Mouse (Mus musculus) MEL (cell line): Measurements from ENCODE around the gene Acer1. TPM values are rescaled to one million over a fixed set of nuclear protein-coding genes. Genes with fewer than 3 reads are reported as not detected.
A peak's percentile ranks its signal among the peaks of the same experiment; 100 is the strongest.

ENCODE experiments used
- DNase-seq: peaks from one replicate; pipeline ENCODE4 v3.0.0; 2011; ENCODE audit warnings: low read depth, low spot score
- H3K27ac ChIP-seq: 2 replicates; pipeline ENCODE4 v1.5.1; 2012; ENCODE audit warnings: low read depth, mild to moderate bottlenecking, control low read depth, low read length, moderate library complexity; ENCODE audit not compliant: control insufficient read depth
- H3K27me3 ChIP-seq, 2 experiments: fragments of 150-350 bp in 1 of 2; sonication (generic) in 1 of 2; 2 replicates each; pipeline ENCODE4 v1.6.1; 2012; ENCODE audit warnings: low read length in 2 of 2, mild to moderate bottlenecking in 2 of 2, improper control_type of control experiment in 1 of 2, moderate library complexity in 1 of 2; ENCODE audit not compliant: insufficient read depth in 2 of 2, control insufficient read depth in 1 of 2
- H3K36me3 ChIP-seq, 2 experiments: 2 replicates each; pipeline ENCODE4 v1.6.1; 2012 to 2014; ENCODE audit warnings: low read length in 2 of 2, improper control_type of control experiment in 1 of 2, inconsistent platforms in 1 of 2, mild to moderate bottlenecking in 1 of 2; ENCODE audit not compliant: insufficient read depth in 2 of 2, control insufficient read depth in 1 of 2
- H3K4me1 ChIP-seq, 2 experiments: fragments of 150-350 bp in 1 of 2; sonication (generic) in 1 of 2; 2 replicates each; pipeline ENCODE4 v1.6.1; 2012; ENCODE audit warnings: low read length in 2 of 2, improper control_type of control experiment in 1 of 2, mild to moderate bottlenecking in 1 of 2; ENCODE audit not compliant: insufficient read depth in 2 of 2, control insufficient read depth in 1 of 2
- H3K4me3 ChIP-seq, 2 experiments: fragments of 150-350 bp in 1 of 2; sonication (generic) in 1 of 2; 2 replicates each; pipeline ENCODE4 v1.5.1; 2012; ENCODE audit warnings: low read depth in 2 of 2, low read length in 2 of 2, mild to moderate bottlenecking in 2 of 2, moderate library complexity in 2 of 2, control low read depth in 1 of 2, improper control_type of control experiment in 1 of 2; ENCODE audit not compliant: control insufficient read depth in 1 of 2, insufficient read depth in 1 of 2
- H3K79me2 ChIP-seq: 2 replicates; pipeline ENCODE4 v1.6.1; 2012; ENCODE audit warnings: mild to moderate bottlenecking, low read length, moderate library complexity; ENCODE audit not compliant: control insufficient read depth, poor library complexity, insufficient read depth
- H3K9ac ChIP-seq: 2 replicates; pipeline ENCODE4 v1.6.1; 2012; ENCODE audit warnings: low read depth, mild to moderate bottlenecking, control low read depth, low read length, moderate library complexity; ENCODE audit not compliant: control insufficient read depth, poor library complexity, severe bottlenecking
- H3K9me3 ChIP-seq: fragments of 150-350 bp; sonication (generic); replicated peaks from 2 replicates; pipeline ENCODE4 v1.6.1; 2012; ENCODE audit warnings: mild to moderate bottlenecking, low read length, improper control_type of control experiment, moderate library complexity; ENCODE audit not compliant: insufficient read depth
- BHLHE40 ChIP-seq: IDR thresholded peaks from 2 replicates; pipeline ENCODE4 v1.6.1; 2012; ENCODE audit warnings: low read depth, mild to moderate bottlenecking, inconsistent platforms, low read length, improper control_type of control experiment, borderline replicate concordance
- CHD1 ChIP-seq: IDR thresholded peaks from 2 replicates; pipeline ENCODE4 v1.6.1; 2012; ENCODE audit warnings: low read depth, mild to moderate bottlenecking, inconsistent platforms, low read length, improper control_type of control experiment
- CHD2 ChIP-seq: IDR thresholded peaks from 2 replicates; pipeline ENCODE4 v1.6.1; 2011; ENCODE audit warnings: low read length, improper control_type of control experiment
- CTCF ChIP-seq, 3 experiments: IDR thresholded peaks in 2 of 3; conservative IDR thresholded peaks in 1 of 3; 2 replicates each; pipeline ENCODE4 v1.5.1; 2011 to 2012; ENCODE audit warnings: low read length in 3 of 3, low read depth in 2 of 3, mild to moderate bottlenecking in 2 of 3, improper control_type of control experiment in 1 of 3, inconsistent platforms in 1 of 3, mixed read lengths in 1 of 3, moderate library complexity in 1 of 3; ENCODE audit not compliant: control insufficient read depth in 1 of 3, insufficient read depth in 1 of 3, poor library complexity in 1 of 3, severe bottlenecking in 1 of 3
- E2F4 ChIP-seq: IDR thresholded peaks from 2 replicates; pipeline ENCODE4 v1.6.1; 2011; ENCODE audit warnings: low read depth, low read length, improper control_type of control experiment, borderline replicate concordance
- ELF1 ChIP-seq: IDR thresholded peaks from 2 replicates; pipeline ENCODE4 v1.6.1; 2014; ENCODE audit warnings: low read depth, mild to moderate bottlenecking, inconsistent platforms, low read length, improper control_type of control experiment, moderate library complexity
- EP300 ChIP-seq, 2 experiments: IDR thresholded peaks; 2 replicates each; pipeline ENCODE4 v1.6.1; 2011; ENCODE audit warnings: improper control_type of control experiment in 2 of 2, low read length in 2 of 2, low read depth in 1 of 2, mild to moderate bottlenecking in 1 of 2
- ETS1 ChIP-seq: IDR thresholded peaks from 2 replicates; pipeline ENCODE4 v1.6.1; 2012; ENCODE audit warnings: low read depth, mild to moderate bottlenecking, inconsistent platforms, low read length, improper control_type of control experiment, moderate library complexity
- GABPA ChIP-seq: IDR thresholded peaks from 2 replicates; pipeline ENCODE4 v1.6.1; 2012; ENCODE audit warnings: low read depth, mild to moderate bottlenecking, inconsistent platforms, low read length, improper control_type of control experiment, moderate library complexity
- GATA1 ChIP-seq: IDR thresholded peaks from 2 replicates; pipeline ENCODE4 v1.6.1; 2011; ENCODE audit warnings: low read depth, low read length, improper control_type of control experiment
- JUND ChIP-seq: IDR thresholded peaks from 2 replicates; pipeline ENCODE4 v1.6.1; 2011; ENCODE audit warnings: low read depth, mild to moderate bottlenecking, improper control_type of control experiment, low read length
- KAT2A ChIP-seq: conservative IDR thresholded peaks from 2 replicates; pipeline ENCODE4 v1.6.1; 2012; ENCODE audit warnings: low read depth, low read length, improper control_type of control experiment, inconsistent platforms
- MAFK ChIP-seq: IDR thresholded peaks from 2 replicates; pipeline ENCODE4 v1.6.1; 2011; ENCODE audit warnings: low read depth, mild to moderate bottlenecking, low read length, improper control_type of control experiment, borderline replicate concordance
- MAX ChIP-seq: IDR thresholded peaks from 2 replicates; pipeline ENCODE4 v1.6.1; 2011; ENCODE audit warnings: low read length, improper control_type of control experiment
- MAZ ChIP-seq: IDR thresholded peaks from 2 replicates; pipeline ENCODE4 v1.6.1; 2012; ENCODE audit warnings: low read depth, mild to moderate bottlenecking, inconsistent platforms, low read length, improper control_type of control experiment
- MEF2A ChIP-seq: IDR thresholded peaks from 2 replicates; pipeline ENCODE4 v1.6.1; 2014; ENCODE audit warnings: low read depth, mild to moderate bottlenecking, inconsistent platforms, low read length, improper control_type of control experiment; ENCODE audit not compliant: poor library complexity, insufficient replicate concordance, severe bottlenecking; ENCODE audit errors: extremely low read depth
- MXI1 ChIP-seq: IDR thresholded peaks from 2 replicates; pipeline ENCODE4 v1.6.1; 2011; ENCODE audit warnings: mild to moderate bottlenecking, low read depth, low read length, improper control_type of control experiment
- MYC ChIP-seq: IDR thresholded peaks from 2 replicates; pipeline ENCODE4 v1.6.1; 2011; ENCODE audit warnings: low read depth, mild to moderate bottlenecking, low read length, improper control_type of control experiment, moderate library complexity
- NELFE ChIP-seq: IDR thresholded peaks from 2 replicates; pipeline ENCODE4 v1.6.1; 2011; ENCODE audit warnings: low read depth, low read length, improper control_type of control experiment
- NRF1 ChIP-seq: IDR thresholded peaks from 2 replicates; pipeline ENCODE4 v1.6.1; 2014; ENCODE audit warnings: low read depth, mild to moderate bottlenecking, inconsistent platforms, low read length, improper control_type of control experiment, moderate library complexity; ENCODE audit not compliant: poor library complexity, insufficient read depth, severe bottlenecking
- POLR2A ChIP-seq, 2 experiments: IDR thresholded peaks; 2 replicates each; pipeline ENCODE4 v1.6.1; 2011 to 2012; ENCODE audit warnings: low read length in 2 of 2, mild to moderate bottlenecking in 2 of 2, control low read depth in 1 of 2, improper control_type of control experiment in 1 of 2, low read depth in 1 of 2, moderate library complexity in 1 of 2; ENCODE audit not compliant: control insufficient read depth in 1 of 2, insufficient read depth in 1 of 2, poor library complexity in 1 of 2
- POLR2AphosphoS2 ChIP-seq: IDR thresholded peaks from 2 replicates; pipeline ENCODE4 v1.6.1; 2011; ENCODE audit warnings: low read length, improper control_type of control experiment
- POLR2AphosphoS5 ChIP-seq: IDR thresholded peaks from 2 replicates; pipeline ENCODE4 v1.6.1; 2012; ENCODE audit warnings: low read depth, borderline replicate concordance, mild to moderate bottlenecking, inconsistent platforms, low read length, moderate library complexity, mixed read lengths
- RCOR1 ChIP-seq: IDR thresholded peaks from 2 replicates; pipeline ENCODE4 v1.6.1; 2012; ENCODE audit warnings: low read depth, mild to moderate bottlenecking, inconsistent platforms, low read length, improper control_type of control experiment
- SMC3 ChIP-seq: IDR thresholded peaks from 2 replicates; pipeline ENCODE4 v1.6.1; 2011; ENCODE audit warnings: low read depth, low read length, improper control_type of control experiment
- TAL1 ChIP-seq: IDR thresholded peaks from 2 replicates; pipeline ENCODE4 v1.6.1; 2012; ENCODE audit warnings: mild to moderate bottlenecking, inconsistent platforms, low read length, moderate library complexity, mixed read lengths
- TBP ChIP-seq: IDR thresholded peaks from 2 replicates; pipeline ENCODE4 v1.8.0; 2011; ENCODE audit warnings: low read depth, low read length, improper control_type of control experiment
- TCF12 ChIP-seq: IDR thresholded peaks from 2 replicates; pipeline ENCODE4 v1.6.1; 2014; ENCODE audit warnings: low read depth, mild to moderate bottlenecking, inconsistent platforms, low read length, improper control_type of control experiment, moderate library complexity
- USF1 ChIP-seq: IDR thresholded peaks from 2 replicates; pipeline ENCODE4 v1.6.1; 2014; ENCODE audit warnings: low read depth, mild to moderate bottlenecking, inconsistent platforms, low read length, improper control_type of control experiment, moderate library complexity
- USF2 ChIP-seq, 2 experiments: IDR thresholded peaks; 2 replicates each; pipeline ENCODE4 v1.6.1; 2011 to 2012; ENCODE audit warnings: improper control_type of control experiment in 2 of 2, low read length in 2 of 2, borderline replicate concordance in 1 of 2, inconsistent platforms in 1 of 2, low read depth in 1 of 2, mild to moderate bottlenecking in 1 of 2; ENCODE audit not compliant: insufficient read depth in 1 of 2
- ZC3H11A ChIP-seq: IDR thresholded peaks from 2 replicates; pipeline ENCODE4 v1.6.1; 2012; ENCODE audit warnings: low read depth, mild to moderate bottlenecking, inconsistent platforms, low read length, improper control_type of control experiment
- ZKSCAN1 ChIP-seq: IDR thresholded peaks from 2 replicates; pipeline ENCODE4 v1.6.1; 2012; ENCODE audit warnings: low read depth, mild to moderate bottlenecking, inconsistent platforms, low read length, improper control_type of control experiment, moderate library complexity
- ZMIZ1 ChIP-seq: IDR thresholded peaks from 2 replicates; pipeline ENCODE4 v1.6.1; 2012; ENCODE audit warnings: low read depth, mild to moderate bottlenecking, inconsistent platforms, low read length, improper control_type of control experiment, moderate library complexity
- ZNF384 ChIP-seq: IDR thresholded peaks from 2 replicates; pipeline ENCODE4 v1.6.1; 2012; ENCODE audit warnings: low read depth, mild to moderate bottlenecking, inconsistent platforms, low read length, improper control_type of control experiment
- polyA plus RNA-seq, 2 experiments: library from polyadenylated mRNA; stranded (reverse) in 1 of 2; unstranded in 1 of 2; fragments of >175 nt in 1 of 2; fragments of >200 nt in 1 of 2; gene quantifications; 2 replicates each; pipeline versions ENCODE4 v1.2.1 to v1.2.4; 2012; ENCODE audit warnings: low replicate concordance in 2 of 2, low read depth in 1 of 2; ENCODE audit not compliant: insufficient read length in 2 of 2, insufficient read depth in 1 of 2, missing spikeins in 1 of 2
- total RNA-seq: library from RNA; depleted of rRNA; stranded (reverse); fragments of 300-350 nt; gene quantifications from 2 replicates; pipeline ENCODE4 v1.2.3, GENCODE M21; 2012

The Acer1 gene
- total and polyA plus RNA-seq, 3 experiments, result 0.03 TPM; not detected in 2

- TF ChIP-seq POLR2A (IDR thresholded peaks at IDR 0.05; ENCODE audit: control insufficient read depth in 1 of 2, insufficient read depth in 1 of 2, low read depth in 1 of 2, low read length in 2 of 2, poor library complexity in 1 of 2), result no peak
- TF ChIP-seq CHD1, result no peak
- no peak for TF ChIP-seq ELF1
- TF ChIP-seq TBP, result no peak
- no peak for TF ChIP-seq SMC3
- no peak for TF ChIP-seq USF2 (IDR thresholded peaks at IDR 0.05; ENCODE audit: borderline replicate concordance in 1 of 2, insufficient read depth in 1 of 2, low read depth in 1 of 2, low read length in 2 of 2)
- TF ChIP-seq CTCF (IDR thresholded peaks at IDR 0.05 in 2 of 3, conservative IDR thresholded peaks at IDR 0.05 in 1 of 3; ENCODE audit: control insufficient read depth in 1 of 3, insufficient read depth in 1 of 3, low read depth in 2 of 3, low read length in 3 of 3, poor library complexity in 1 of 3, severe bottlenecking in 1 of 3), result no peak
- peak; percentile 53 to 58; a peak in 2 of 4 replicates for TF ChIP-seq EP300 (IDR thresholded peaks at IDR 0.05; ENCODE audit: low read depth in 1 of 2, low read length in 2 of 2)
- TF ChIP-seq BHLHE40, result no peak
- TF ChIP-seq POLR2AphosphoS5, result no peak
- no peak for TF ChIP-seq MEF2A
- no peak for TF ChIP-seq MAFK
- TF ChIP-seq TCF12, result peak; percentile 29; the same call in 1 of the 2 replicates
- no peak for TF ChIP-seq USF1
- TF ChIP-seq NELFE, result no peak
- TF ChIP-seq MXI1, result no peak
- TF ChIP-seq MAX, result no peak
- no peak for TF ChIP-seq ZMIZ1
- peak; percentile 70 for TF ChIP-seq GATA1
- no peak for TF ChIP-seq POLR2AphosphoS2
- TF ChIP-seq KAT2A, result no peak
- no peak for TF ChIP-seq MYC
- TF ChIP-seq E2F4, result no peak
- TF ChIP-seq RCOR1, result no peak
- no peak for TF ChIP-seq ZNF384
- no peak for TF ChIP-seq GABPA
- TF ChIP-seq ETS1, result no peak
- no peak for TF ChIP-seq NRF1
- TF ChIP-seq ZKSCAN1, result no peak
- TF ChIP-seq CHD2, result no peak
- no peak for TF ChIP-seq ZC3H11A
- no peak for TF ChIP-seq MAZ
- TF ChIP-seq JUND, result peak; percentile 76; the same call in 1 of the 2 replicates
- peak; percentile 93 for TF ChIP-seq TAL1
Observed at GRCm38 (mm10) chr17:57003994-57004393, 22.1 kb upstream of the Acer1 start.

More at GRCm38 (mm10) chr17:57003994-57004393, 22.1 kb upstream of the Acer1 start:
- Histone ChIP-seq H3K9ac (no peak overlapping the region), H3K4me1 (peaks cover 3 to 20% of the 10 kb centered on the region in 2 experiments; a peak in 3 of 4 replicates), H3K27ac (peak overlapping the region; percentile 47), H3K9me3 (no peaks in the 10 kb centered on the region), H3K4me3 (no peak overlapping the region), H3K27me3 (no peaks in the 10 kb centered on the region), H3K36me3 (peaks cover 2 to 15% of the 10 kb centered on the region in 2 experiments; a peak in 3 of 4 replicates), H3K79me2 (0 out of 2 replicates have a peak, but pooled peaks cover 1% of the 10 kb centered on the region)
- DNase-seq, result peak; percentile 73
